Mouse (Mus musculus): ENCODE measurements at regions not wholly inside any gene's neighbourhood (a gene's known extent, or its start where the extent isn't known, plus 50 kb on each side); places are given as distances from the start of the nearest gene placed in this dataset.

DNA sequence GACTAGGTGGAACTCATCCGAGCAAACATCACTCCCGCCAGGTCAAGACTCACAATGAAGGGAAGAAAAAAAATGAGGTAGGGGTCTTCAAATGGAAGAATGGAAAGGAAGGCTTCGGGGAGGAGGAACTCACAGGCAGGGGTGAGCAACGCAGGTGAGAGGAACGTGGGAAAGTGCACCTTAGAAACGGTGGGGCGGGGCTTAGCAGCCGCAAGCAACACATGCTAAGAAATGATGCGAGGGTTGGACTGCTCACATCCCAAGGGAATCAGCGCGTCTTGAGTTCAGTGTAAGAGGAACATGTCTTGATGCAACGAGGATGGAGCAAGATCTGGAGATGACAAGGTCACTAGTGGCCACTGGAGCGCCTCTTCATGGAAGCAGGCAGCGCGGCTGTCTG, 560.6 kb upstream of the Gm19410 start:
- Histone ChIP-seq H3K4me1 (replicated peaks; ENCODE audit: control insufficient read depth, insufficient read depth, low read length) (no peaks in the 10 kb centered on the region; the same call in 1 of the 2 replicates), H3K27ac (ENCODE audit: low read depth, low read length) (no peak overlapping the region)

DNA sequence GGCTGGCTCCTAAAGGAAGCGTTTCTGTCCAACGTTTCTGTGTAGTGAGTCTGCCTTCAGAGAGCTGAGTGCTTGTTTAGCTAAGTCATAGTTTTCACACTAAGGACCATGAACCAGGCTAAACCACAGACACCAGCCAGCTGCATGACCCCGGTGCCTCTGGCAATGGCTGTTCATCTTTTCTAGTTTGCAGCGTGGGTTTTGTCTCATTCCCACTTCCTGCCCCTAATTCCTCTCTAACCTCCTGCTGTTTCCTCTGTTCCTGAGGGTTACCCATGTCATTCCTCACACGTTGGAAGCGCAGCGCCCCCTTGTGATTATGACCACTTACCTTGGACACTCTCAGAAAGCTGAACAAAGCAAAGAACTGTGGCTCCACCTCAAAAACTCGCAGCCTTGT, 560.1 kb upstream of the Gm19410 start:
- DNase-seq (ENCODE audit: low spot score) (peak; percentile 66), ATAC-seq (replicated peaks; ENCODE audit: low FRiP score) (no peak)
- no peak overlapping the region for H3K27ac ChIP-seq (ENCODE audit: low read depth, low read length)
- no peak overlapping the region for H3K9ac ChIP-seq (ENCODE audit: low read length)
- H3K27me3 ChIP-seq (ENCODE audit: control insufficient read depth, insufficient read depth, low read length) = no peaks in the 10 kb centered on the region
- no peaks in the 10 kb centered on the region for H3K36me3 ChIP-seq (ENCODE audit: control insufficient read depth, insufficient read depth, low read length)
- 17% methylated on average over 8 of the region's 8 CpGs for WGBS
- H3K4me2 ChIP-seq (ENCODE audit: low read depth, low read length, severe bottlenecking) = no peak overlapping the region
- no peak overlapping the region for H3K4me3 ChIP-seq (ENCODE audit: low read depth, low read length)
- H3K4me1 ChIP-seq (replicated peaks; ENCODE audit: control insufficient read depth, insufficient read depth, low read length) = no peaks in the 10 kb centered on the region; the same call in 1 of the 2 replicates
- H3K9me3 ChIP-seq (ENCODE audit: control insufficient read depth, low read length) = no peaks in the 10 kb centered on the region

More for the DNA sequence above, 560.6 kb upstream of the Gm19410 start:
- WGBS = 70% methylated on average over 15 of the region's 15 CpGs
- Histone ChIP-seq H3K4me2 (ENCODE audit: low read depth, low read length, severe bottlenecking) (no peak overlapping the region), H3K4me3 (ENCODE audit: low read depth, low read length) (no peak overlapping the region), H3K9ac (ENCODE audit: low read length) (no peak overlapping the region), H3K36me3 (ENCODE audit: control insufficient read depth, insufficient read depth, low read length) (no peaks in the 10 kb centered on the region), H3K9me3 (ENCODE audit: control insufficient read depth, low read length) (no peaks in the 10 kb centered on the region), H3K27me3 (ENCODE audit: control insufficient read depth, insufficient read depth, low read length) (no peaks in the 10 kb centered on the region)
- no peak for ATAC-seq (replicated peaks; ENCODE audit: low FRiP score)
- DNase-seq (ENCODE audit: low spot score) = no peak

DNA sequence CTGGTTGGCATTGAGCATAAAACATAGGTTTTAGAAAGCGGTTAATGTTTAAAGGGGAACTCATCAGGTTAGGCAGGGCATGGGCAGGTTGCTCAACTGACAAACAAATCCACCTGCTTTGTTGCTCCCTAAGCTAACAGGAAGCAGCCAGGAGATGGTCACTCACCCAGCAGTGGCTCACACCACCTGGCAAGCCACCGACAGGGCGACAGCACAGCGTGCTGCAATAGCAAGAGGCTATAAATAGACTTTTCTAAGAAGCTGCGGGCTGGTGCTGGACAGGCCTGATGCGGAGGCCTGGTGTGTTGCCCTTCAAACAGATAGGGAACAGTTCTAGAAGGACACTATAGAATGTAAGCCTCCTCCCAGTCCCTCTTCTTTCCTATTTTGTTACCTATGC, 559.3 kb upstream of the Gm19410 start:
- no peaks in the 10 kb centered on the region for H3K27me3 ChIP-seq (ENCODE audit: control insufficient read depth, insufficient read depth, low read length)
- H3K4me2 ChIP-seq (ENCODE audit: low read depth, low read length, severe bottlenecking) = no peak overlapping the region
- no peaks in the 10 kb centered on the region for H3K9me3 ChIP-seq (ENCODE audit: control insufficient read depth, low read length)
- DNase-seq (ENCODE audit: low spot score) (no peak), ATAC-seq (replicated peaks; ENCODE audit: low FRiP score) (no peak)
- WGBS = 63% methylated on average over 6 of the region's 6 CpGs
- no peak overlapping the region for H3K9ac ChIP-seq (ENCODE audit: low read length)
- H3K27ac ChIP-seq (ENCODE audit: low read depth, low read length) = no peak overlapping the region
- H3K4me1 ChIP-seq (replicated peaks; ENCODE audit: control insufficient read depth, insufficient read depth, low read length) = no peaks in the 10 kb centered on the region; the same call in 1 of the 2 replicates
- H3K4me3 ChIP-seq (ENCODE audit: low read depth, low read length) = no peak overlapping the region
- no peaks in the 10 kb centered on the region for H3K36me3 ChIP-seq (ENCODE audit: control insufficient read depth, insufficient read depth, low read length)

DNA sequence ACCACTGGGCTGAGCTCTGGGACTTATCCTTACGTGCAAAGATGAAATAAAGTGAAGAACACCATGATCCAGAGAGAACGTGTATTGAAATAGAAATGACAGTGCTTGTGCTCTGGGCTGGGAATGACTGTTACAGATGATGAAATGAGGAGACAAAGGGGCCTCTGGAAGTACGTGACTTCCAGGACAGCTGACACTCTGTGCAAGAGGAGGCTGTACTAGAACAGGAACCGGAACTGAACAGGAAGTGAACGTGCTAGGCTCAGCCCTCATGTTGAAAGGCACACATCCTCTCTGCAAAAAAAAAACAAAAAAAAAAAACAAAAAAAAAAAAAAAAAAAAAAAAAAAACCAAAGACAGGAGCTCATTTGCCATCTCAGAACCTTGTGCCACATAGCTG, 557.2 kb upstream of the Gm19410 start:
- Histone ChIP-seq H3K4me2 (ENCODE audit: low read depth, low read length, severe bottlenecking) (no peak overlapping the region), H3K36me3 (ENCODE audit: control insufficient read depth, insufficient read depth, low read length) (no peaks in the 10 kb centered on the region), H3K4me1 (replicated peaks; ENCODE audit: control insufficient read depth, insufficient read depth, low read length) (no peaks in the 10 kb centered on the region; the same call in 1 of the 2 replicates), H3K9ac (ENCODE audit: low read length) (no peak overlapping the region), H3K27ac (ENCODE audit: low read depth, low read length) (no peak overlapping the region), H3K4me3 (ENCODE audit: low read depth, low read length) (no peak overlapping the region), H3K9me3 (ENCODE audit: control insufficient read depth, low read length) (no peaks in the 10 kb centered on the region), H3K27me3 (ENCODE audit: control insufficient read depth, insufficient read depth, low read length) (no peaks in the 10 kb centered on the region)
- DNase-seq (ENCODE audit: low spot score) (no peak), ATAC-seq (replicated peaks; ENCODE audit: low FRiP score) (no peak)
- 80% methylated on average over 5 of the region's 5 CpGs for whole genome bisulfite sequencing

DNA sequence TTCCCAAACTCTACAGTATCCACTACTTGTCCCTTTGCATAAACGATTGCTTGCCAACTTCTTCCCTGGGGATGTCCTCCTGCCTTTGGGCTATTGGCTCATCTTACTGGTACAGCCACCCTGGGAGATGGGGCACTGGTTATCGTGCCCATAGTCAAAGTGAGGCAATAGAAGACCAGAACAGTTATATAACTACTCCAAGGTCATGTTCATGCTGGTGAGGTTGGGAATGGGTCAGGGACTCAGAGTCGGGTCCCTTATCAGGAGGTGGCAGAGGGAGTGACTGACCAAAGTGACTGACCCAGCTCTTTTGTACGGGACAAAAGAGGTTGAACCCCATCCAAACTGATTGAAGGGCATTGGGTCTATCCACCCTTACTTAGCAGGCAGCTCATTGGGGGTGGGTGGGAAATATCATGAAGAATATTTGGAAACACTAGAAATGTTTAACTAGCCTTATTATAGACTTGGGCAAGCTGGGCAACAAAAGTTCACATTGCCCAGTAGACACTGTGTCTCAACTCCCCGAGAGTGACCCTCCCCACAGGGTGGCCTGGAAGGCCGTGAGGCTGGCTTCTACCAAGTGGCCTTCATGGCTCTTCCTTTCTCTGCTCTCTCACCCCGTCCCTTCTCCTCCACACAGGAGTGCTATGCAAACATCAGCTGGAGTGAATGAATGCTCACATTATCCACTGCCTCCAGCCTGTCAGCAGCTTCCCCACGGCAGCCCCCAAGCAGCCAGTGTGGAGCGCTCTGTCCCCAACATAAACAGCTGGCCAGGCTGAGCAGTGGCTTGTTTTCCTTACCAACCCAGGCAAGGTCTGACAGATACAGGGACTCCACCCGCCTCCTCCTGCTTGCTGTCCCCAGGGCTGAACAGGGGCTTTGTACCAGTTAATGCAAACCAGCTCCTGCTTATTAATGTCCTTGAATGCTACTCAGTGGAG, 553.8 kb upstream of the Gm19410 start:
- no peak for ATAC-seq (replicated peaks; ENCODE audit: low FRiP score)
- no peak overlapping the region for H3K4me2 ChIP-seq (ENCODE audit: low read depth, low read length, severe bottlenecking)
- no peak for DNase-seq (ENCODE audit: low spot score)
- WGBS = 73% methylated on average over 10 of the region's 10 CpGs
- no peaks in the 10 kb centered on the region; the same call in 1 of the 2 replicates for H3K4me1 ChIP-seq (replicated peaks; ENCODE audit: control insufficient read depth, insufficient read depth, low read length)
- H3K9me3 ChIP-seq (ENCODE audit: control insufficient read depth, low read length) = no peaks in the 10 kb centered on the region
- H3K9ac ChIP-seq (ENCODE audit: low read length) = no peak overlapping the region
- no peaks in the 10 kb centered on the region for H3K36me3 ChIP-seq (ENCODE audit: control insufficient read depth, insufficient read depth, low read length)
- no peak overlapping the region for H3K27ac ChIP-seq (ENCODE audit: low read depth, low read length)
- H3K4me3 ChIP-seq (ENCODE audit: low read depth, low read length) = no peak overlapping the region
- H3K27me3 ChIP-seq (ENCODE audit: control insufficient read depth, insufficient read depth, low read length) = no peaks in the 10 kb centered on the region

DNA sequence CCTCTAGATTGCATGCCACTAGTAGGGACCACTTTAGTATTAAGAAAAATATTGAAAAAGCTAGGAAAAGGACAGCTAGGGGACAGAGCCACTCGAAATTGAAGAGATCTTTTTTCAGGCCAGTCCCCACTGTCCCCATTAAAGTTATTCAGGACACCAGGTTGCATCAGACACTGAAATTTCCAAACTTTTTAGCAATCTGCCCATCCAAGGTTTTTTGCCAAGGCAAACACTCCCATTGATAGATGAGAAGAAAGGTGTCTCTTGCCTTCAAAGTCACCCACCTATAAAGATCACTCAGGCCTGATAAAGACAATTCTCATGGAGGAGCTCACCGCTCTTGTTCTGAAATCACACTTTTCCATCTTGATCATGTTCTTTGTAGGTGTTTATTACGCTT, 552.1 kb upstream of the Gm19410 start:
- Histone ChIP-seq H3K9me3 (ENCODE audit: control insufficient read depth, low read length) (no peaks in the 10 kb centered on the region), H3K4me1 (replicated peaks; ENCODE audit: control insufficient read depth, insufficient read depth, low read length) (no peaks in the 10 kb centered on the region), H3K4me2 (ENCODE audit: low read depth, low read length, severe bottlenecking) (no peak overlapping the region), H3K36me3 (ENCODE audit: control insufficient read depth, insufficient read depth, low read length) (no peaks in the 10 kb centered on the region), H3K9ac (ENCODE audit: low read length) (no peak overlapping the region), H3K27ac (ENCODE audit: low read depth, low read length) (no peak overlapping the region), H3K27me3 (ENCODE audit: control insufficient read depth, insufficient read depth, low read length) (no peaks in the 10 kb centered on the region), H3K4me3 (ENCODE audit: low read depth, low read length) (no peak overlapping the region)
- DNase-seq (ENCODE audit: low spot score) (no peak), ATAC-seq (replicated peaks; ENCODE audit: low FRiP score) (no peak)
- 85% methylated on average over 3 of the region's 3 CpGs for WGBS

DNA sequence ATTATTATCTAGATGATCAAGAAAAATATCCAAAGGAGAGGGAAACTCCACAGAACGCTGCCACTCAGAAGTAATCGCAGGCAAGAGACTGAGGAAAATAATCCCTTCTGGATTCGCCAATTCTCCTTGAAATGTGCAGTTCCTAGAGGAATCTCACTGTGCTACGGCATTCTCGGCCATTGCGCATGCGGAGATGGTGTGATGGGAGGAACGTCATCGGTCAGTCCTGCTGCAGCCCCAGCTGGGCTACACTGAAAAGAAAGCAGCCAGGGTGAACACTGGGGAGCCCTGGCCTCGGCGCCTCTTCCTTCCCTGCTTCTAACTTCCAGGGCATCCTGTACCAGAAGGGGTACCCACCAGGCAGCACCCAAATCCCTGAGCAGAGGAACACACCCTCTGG, 548.0 kb upstream of the Gm19410 start:
- Histone ChIP-seq H3K4me1 (replicated peaks; ENCODE audit: control insufficient read depth, insufficient read depth, low read length) (no peaks in the 10 kb centered on the region), H3K9ac (ENCODE audit: low read length) (no peak overlapping the region), H3K4me2 (ENCODE audit: low read depth, low read length, severe bottlenecking) (no peak overlapping the region), H3K36me3 (ENCODE audit: control insufficient read depth, insufficient read depth, low read length) (no peaks in the 10 kb centered on the region), H3K9me3 (ENCODE audit: control insufficient read depth, low read length) (no peaks in the 10 kb centered on the region), H3K4me3 (ENCODE audit: low read depth, low read length) (no peak overlapping the region), H3K27me3 (ENCODE audit: control insufficient read depth, insufficient read depth, low read length) (no peaks in the 10 kb centered on the region), H3K27ac (ENCODE audit: low read depth, low read length) (no peak overlapping the region)
- ATAC-seq (replicated peaks; ENCODE audit: low FRiP score) (no peak), DNase-seq (ENCODE audit: low spot score) (no peak)
- 85% methylated on average over 11 of the region's 11 CpGs for WGBS

DNA sequence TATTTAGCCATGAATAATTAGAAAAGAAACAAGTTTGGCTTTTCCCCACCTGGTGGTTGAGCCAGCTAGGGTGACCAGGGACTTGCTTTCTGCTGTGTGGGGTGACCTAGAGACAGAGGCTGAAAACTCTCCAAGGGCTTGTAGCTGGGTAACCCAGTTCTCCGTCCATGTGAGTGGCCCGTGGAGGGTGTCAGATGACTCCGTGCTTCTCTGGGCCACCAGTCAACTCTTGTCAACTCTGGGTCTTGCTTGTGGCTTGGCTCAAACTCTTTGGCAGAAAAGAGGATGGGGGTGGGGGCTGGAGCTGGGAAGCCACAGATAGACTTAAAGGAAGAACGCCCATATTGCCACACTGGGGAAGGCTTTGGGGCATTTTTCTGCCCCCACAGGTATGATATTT, 547.3 kb upstream of the Gm19410 start:
- DNase-seq (ENCODE audit: low spot score) (no peak), ATAC-seq (replicated peaks; ENCODE audit: low FRiP score) (no peak)
- no peak overlapping the region for H3K4me2 ChIP-seq (ENCODE audit: low read depth, low read length, severe bottlenecking)
- no peak overlapping the region for H3K4me3 ChIP-seq (ENCODE audit: low read depth, low read length)
- H3K9me3 ChIP-seq (ENCODE audit: control insufficient read depth, low read length) = no peaks in the 10 kb centered on the region
- H3K27ac ChIP-seq (ENCODE audit: low read depth, low read length) = no peak overlapping the region
- 84% methylated on average over 4 of the region's 4 CpGs for WGBS
- H3K36me3 ChIP-seq (ENCODE audit: control insufficient read depth, insufficient read depth, low read length) = no peaks in the 10 kb centered on the region
- no peaks in the 10 kb centered on the region for H3K27me3 ChIP-seq (ENCODE audit: control insufficient read depth, insufficient read depth, low read length)
- no peak overlapping the region for H3K9ac ChIP-seq (ENCODE audit: low read length)
- no peaks in the 10 kb centered on the region for H3K4me1 ChIP-seq (replicated peaks; ENCODE audit: control insufficient read depth, insufficient read depth, low read length)
